Mouse (Mus musculus): ENCODE measurements around the gene Smco1.

GRCm38 (mm10) chr16:32282608-32283007 is 11.3 kb downstream of the Smco1 start:
- TF ChIP-seq EP300 (IDR thresholded peaks at IDR 0.05; ENCODE audit: insufficient read depth, low read depth, low read length), result no peak
- TF ChIP-seq CTCF (IDR thresholded peaks at IDR 0.05), result no peak

All from heart, adult 2 months (tissue).